Mouse (Mus musculus) kidney, postnatal 14 days (tissue): ENCODE measurements at regions not wholly inside any gene's neighbourhood (a gene's known extent, or its start where the extent isn't known, plus 50 kb on each side); places are given as distances from the start of the nearest gene placed in this dataset.

Experiments
- DNase-seq: peaks from one replicate; pipeline ENCODE4 v3.0.0; 2022; ENCODE audit warnings: mixed read lengths

DNA sequence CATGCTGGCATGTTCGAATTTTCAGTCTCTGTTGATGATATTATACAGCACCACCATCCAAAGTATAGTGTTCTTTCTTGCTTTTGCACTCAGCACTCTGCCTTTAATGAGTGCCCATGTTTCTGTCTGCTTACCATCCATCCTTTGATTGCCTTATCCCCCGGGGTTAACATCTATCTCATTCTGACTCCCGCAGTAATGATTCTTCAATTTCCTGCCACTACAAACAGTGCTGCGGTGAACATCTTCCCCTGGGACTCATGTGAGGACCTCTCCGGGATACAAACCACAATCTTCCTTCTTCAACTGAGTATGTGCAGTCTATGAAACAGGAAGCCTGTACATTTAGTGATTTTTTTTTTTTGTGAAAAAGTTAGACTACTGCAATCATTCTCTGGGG lies 131.8 kb upstream of the Tmpo start:
- no peak for DNase-seq

GRCm38 (mm10) chr10:91300067-91300466 lies 119.0 kb upstream of the Tmpo start:
- DNase-seq = peak; percentile 21

- peak; percentile 58 for DNase-seq
These were observed 116.8 kb upstream of the Tmpo start for GRCm38 (mm10) chr10:91297792-91298460.

DNA sequence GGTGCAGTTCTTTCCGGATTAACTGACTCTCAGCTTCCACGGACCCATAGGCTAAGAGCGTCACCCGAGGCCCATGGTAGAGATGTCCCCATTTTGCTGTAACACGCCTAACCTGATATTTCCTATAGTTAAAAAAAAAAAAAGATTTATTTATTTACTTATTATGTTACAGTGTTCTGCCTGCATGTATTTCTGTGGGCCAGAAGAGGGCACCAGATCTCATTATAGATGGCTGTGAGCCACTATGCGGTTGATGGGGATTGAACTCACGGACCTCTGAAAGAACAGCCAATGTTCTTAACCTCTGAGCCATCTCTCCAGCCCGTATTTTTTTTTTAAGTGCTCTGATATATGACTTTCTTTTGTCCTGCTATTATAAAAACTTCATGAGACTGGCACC lies 114.2 kb upstream of the Tmpo start:
- DNase-seq = no peak

DNA sequence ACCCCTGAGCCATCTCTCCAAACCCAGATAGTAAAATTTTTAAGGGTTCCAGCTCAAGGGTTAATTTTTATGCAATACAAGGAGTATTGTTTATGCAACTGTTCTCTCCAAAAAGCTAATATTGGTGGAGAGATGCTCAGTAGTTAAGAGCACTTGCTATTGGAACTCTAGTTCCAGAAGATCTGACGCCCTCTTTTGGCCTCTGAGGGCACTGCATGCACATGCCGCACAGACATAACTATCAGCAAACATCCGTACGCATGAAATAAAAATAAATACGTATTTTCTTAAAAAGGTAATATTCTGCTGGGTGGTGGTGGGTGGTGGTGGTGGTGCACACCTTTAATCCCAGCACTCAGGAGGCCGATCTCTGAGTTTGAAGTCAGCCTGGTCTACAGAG lies 112.1 kb upstream of the Tmpo start:
- no peak for DNase-seq

DNA sequence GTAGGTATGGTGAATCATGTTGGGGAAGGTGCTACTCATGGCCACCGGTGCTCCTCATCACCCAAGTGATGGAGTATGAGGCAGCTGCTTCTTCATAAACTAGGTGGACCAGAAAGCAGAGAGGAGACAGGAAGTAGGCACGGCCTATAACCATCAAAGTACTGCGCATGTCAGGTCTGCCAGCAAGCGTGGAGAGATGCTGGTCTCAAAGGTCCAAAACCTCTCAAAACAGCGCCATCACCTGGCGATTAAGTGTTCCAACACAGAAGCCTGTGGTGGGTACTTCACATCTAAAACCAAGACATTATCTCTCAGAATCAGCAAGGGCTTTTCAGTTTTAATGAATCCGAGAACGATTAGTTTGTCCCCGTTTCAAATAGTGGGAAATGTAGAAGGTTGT lies 103.1 kb upstream of the Tmpo start:
- DNase-seq = no peak

- peak; percentile 85 for DNase-seq
These were observed 90.0 kb upstream of the Tmpo start for GRCm38 (mm10) chr10:91270955-91271741.

GRCm38 (mm10) chr10:91270268-91270954 lies 89.3 kb upstream of the Tmpo start:
- peak; percentile 59 for DNase-seq

DNA sequence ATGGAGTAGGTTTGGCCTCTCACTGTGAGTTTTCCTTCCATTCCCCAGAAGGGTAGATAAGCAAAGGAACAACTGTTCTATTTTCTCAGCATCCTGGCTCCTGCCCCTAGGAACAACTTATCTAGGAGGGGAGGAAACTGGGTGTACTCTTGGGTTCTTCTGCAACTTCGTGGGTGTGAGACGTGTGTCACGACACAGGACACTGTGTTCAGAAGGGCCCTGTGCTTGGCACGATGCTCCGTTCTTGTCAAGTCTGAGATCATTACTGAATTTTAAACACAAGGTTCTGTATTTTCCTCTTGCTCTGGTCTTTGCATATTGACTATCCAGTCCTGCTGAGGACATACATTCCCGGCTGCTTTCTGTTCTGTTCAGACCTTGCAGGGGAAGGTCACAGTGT lies 86.8 kb upstream of the Tmpo start:
- DNase-seq = no peak

GRCm38 (mm10) chr10:91260416-91260815 lies 79.3 kb upstream of the Tmpo start:
- no peak for DNase-seq

DNA sequence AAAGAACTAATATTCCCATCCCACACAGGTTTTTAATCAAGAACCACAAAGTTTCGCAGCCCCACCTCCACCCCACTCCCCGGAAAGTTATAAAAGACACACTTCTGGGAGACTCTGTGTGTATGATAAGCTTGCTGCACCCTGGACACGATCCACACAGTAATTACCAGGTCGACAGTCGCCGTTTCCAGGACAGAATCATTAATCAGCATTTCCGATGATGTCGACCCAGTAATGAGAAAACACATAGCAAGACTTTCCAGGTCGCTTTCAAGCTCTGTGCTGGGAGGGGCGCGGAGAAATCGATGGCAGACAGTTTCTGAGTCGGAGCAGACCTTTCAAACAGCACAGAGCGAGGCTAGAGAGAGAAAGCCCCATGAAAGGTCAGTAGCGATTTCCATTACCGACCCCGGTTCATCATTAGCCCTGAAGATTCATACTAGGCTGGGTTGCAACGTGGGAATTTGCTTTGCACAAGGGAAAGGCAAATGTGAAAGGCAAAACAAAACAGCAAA lies 68.6 kb upstream of the Tmpo start:
- DNase-seq = no peak

DNA sequence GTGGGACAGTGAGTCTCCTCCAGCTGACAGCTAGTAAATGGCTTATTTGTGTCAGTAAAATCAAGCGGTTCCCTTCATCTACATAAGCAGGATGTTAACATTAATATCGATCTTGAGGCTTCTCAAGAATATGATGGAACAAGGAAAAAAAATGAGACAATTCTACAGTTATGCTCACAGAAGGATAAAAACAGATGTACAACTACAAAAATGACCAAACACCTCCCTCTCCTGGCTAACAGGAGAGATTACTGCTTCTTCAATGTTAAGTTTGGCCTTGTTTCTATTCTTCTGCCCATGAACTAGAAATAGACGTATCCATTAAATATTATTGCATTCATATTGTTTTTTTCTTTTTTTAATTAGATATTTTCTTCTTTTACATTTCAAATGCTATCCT lies 63.2 kb upstream of the Tmpo start:
- DNase-seq = no peak

DNA sequence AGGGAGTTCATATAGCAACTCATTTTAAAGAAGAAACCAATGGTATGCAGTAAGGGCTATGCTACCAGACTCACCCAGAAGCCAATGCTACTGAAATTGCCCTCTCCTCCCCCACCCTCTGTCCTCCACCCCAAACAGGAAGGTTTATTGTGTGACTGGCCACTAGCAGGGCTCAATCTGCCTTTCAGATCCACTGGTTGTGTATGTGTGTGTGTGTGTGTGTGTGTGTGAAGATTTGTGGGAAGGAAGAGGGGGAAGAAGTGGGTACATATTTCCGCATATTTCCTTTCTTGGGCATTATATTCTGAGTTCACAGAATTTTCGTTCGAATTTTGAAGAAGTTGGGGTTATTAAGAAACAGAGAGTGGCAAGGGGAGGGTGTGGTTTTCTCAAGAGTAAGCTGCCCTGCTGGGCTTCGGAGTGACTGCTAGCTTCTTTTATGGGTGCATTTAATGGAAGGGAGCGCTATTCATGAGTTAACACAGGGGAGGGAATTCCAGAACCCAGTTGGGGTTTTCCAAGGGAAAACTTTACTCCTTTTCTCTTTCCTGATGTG lies 61.5 kb upstream of the Tmpo start:
- DNase-seq = no peak

DNA sequence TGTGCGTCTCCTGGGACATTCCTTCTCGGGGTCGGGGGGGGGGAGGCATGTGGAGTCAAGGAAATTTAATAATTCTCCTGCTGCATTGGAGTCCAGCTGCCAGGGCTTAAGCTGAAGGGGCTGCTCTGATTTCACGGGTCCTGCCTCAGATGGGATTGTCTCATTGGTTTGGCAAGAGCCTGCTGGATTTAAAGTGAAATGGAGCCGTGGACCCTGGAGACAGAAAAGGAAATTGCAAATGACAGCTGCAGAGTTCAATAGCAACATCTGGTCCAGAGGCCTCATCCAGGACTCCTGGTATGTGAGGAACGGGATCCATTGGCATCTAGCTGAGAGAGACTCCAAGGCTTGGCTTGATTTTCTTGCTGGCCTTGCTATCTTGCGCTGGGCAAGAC lies 60.5 kb upstream of the Tmpo start:
- peak; percentile 28 for DNase-seq

- peak; percentile 80 for DNase-seq
These were observed 59.9 kb upstream of the Tmpo start for GRCm38 (mm10) chr10:91240856-91241610.

GRCm38 (mm10) chr10:91240320-91240719 lies 59.2 kb upstream of the Tmpo start:
- no peak for DNase-seq

DNA sequence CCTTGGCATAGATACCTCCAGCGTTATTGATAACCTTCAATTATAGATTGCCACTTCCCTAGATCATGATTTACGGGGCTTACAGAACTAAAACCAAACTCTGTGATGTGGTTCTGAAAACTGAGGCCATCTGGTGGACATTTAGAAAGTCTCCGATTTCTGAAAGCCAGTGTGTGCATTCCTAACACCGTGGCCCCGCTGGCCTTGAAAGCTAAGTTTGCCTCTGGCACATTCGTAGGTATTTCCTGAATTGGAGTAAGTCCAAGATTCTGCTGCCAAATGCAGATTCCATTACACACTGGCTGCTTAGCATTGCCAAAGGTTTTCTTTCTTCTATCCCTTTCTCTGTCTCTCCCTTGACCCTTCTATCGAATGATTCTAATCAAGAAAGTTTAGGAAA lies 55.7 kb upstream of the Tmpo start:
- peak; percentile 84 for DNase-seq

- DNase-seq = no peak
These were observed 53.6 kb upstream of the Tmpo start for GRCm38 (mm10) chr10:91234709-91235108.
